Mouse (Mus musculus): ENCODE measurements around the gene Rpl19.

The Rpl19 gene

DNA sequence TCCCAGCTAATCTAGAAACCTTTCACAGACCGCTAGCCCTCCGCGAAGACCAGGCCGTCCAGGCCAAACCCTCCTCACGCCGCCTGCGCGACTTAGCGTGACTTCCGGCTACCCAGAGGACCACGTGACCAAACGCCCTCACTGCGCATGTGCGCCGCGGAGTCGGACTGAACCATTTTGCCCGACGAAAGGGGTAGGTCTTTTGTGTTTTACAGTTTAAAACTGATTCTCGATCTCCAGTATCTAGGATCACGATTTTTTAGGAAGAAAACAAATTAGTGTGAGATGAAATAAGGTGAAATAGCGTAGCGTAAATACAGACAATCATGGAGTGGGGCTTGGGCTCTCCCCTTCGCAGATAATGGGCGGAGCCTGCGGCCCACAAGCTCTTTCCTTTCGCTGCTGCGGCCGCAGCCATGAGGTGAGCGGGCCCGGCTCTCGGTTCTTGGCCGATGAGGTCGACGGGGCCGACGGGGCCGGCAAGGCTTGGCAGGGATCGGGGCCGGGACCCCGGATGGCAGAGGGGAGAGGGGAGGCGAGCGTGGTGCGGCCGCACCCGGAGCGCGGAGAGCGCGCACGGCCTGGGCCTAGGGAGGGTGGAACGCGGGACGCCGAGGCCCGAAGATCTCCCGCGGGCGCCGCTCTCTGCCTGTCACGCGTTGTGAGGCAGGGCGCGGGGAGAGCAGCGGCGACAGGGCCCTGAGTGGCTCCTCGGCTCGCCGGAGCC lies at the start of gene Rpl19:
Gene Rpl19, plus strand, starts transcription at position 141 of the 727 bp plus-strand sequence.
- peak; percentile 99 for DNase-seq (ENCODE audit: extremely low spot score, low read depth, low spot score)

DNA sequence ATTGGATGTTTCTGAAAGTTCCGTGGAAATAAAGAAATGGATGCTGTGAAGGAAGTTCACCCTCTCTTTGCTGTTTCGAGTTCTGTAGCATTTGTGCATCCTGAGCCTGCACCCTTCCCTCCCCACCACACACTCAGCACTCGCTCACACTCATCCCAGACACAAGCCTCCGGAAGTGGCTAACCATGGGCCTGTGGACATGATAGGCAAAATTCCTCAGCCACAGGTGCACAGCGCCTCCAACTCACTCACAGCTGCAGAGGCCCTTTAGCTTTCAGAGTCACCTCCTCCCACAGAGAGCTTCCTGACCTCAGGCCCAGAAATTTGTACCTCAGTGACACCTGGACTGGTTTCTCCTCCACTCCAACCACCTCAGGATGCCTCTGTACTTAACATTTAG lies 48.7 kb upstream of the Rpl19 start:
- no peak for DNase-seq (ENCODE audit: extremely low spot score, low read depth, low spot score)

GRCm38 (mm10) chr11:97978392-97978791 lies 48.1 kb upstream of the Rpl19 start:
- DNase-seq (ENCODE audit: extremely low spot score, low read depth, low spot score), result no peak

DNA sequence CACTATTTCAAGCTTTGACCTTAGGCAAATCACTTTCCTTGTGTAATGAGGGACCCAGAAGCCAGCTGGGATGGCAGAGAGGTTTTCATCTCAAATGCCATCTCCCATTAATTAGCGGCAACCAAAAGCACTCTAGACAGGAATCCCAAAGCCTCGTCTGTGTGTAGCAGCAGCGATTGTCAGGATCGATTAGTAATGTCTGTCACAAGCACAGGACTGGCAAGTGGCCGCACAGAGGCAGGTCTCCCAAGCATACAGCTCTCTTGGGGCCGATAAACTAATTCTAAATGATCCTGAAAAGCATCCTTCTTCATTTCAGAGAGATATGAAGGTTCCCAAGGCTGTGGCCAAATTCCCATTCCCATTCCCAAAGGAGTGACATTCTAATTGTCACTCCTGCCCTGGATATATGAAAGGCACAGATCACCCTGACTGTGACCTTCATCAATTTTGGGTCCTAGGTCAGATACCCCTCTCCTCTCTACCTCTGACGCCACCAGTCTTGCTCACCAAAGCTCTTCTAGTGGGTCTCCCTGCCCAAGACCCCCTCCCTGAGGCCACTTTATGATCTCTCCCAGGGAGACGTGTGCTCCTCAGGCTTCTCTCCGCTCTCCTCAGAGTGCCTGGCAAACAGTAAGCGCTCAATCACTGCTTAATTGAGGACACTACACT lies 46.5 kb upstream of the Rpl19 start:
- no peak for DNase-seq (ENCODE audit: extremely low spot score, low read depth, low spot score)

- DNase-seq (ENCODE audit: extremely low spot score, low read depth, low spot score), result peak; percentile 33
Observed at GRCm38 (mm10) chr11:97980531-97980966, 46.0 kb upstream of the Rpl19 start.

- DNase-seq (ENCODE audit: extremely low spot score, low read depth, low spot score), result no peak
Observed at GRCm38 (mm10) chr11:97982721-97983120, 43.8 kb upstream of the Rpl19 start.

DNA sequence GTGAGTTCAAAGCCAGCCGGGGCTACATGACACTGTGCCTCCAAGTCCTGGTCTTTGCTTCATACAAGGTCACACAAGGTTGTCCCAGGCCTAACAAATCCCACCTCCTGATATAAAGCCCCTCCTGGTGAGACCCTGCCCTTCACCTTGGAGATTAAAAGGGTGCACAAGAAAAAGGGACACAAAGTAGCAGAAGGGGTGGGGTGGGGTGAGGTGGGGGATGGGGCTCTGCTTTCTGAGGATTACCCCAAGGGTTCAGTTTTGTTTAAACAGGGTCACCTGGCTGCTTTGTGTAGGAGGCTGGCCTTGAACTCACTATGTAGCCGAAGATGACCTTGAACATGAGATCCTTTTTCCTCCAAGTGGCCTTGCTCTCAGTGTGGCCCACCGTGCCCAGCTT lies 43.0 kb upstream of the Rpl19 start:
- DNase-seq (ENCODE audit: extremely low spot score, low read depth, low spot score), result no peak

GRCm38 (mm10) chr11:97983983-97984382 lies 42.5 kb upstream of the Rpl19 start:
- DNase-seq (ENCODE audit: extremely low spot score, low read depth, low spot score), result no peak

- DNase-seq (ENCODE audit: extremely low spot score, low read depth, low spot score), result no peak
Observed at GRCm38 (mm10) chr11:97985727-97986677, 40.5 kb upstream of the Rpl19 start, which contains the start of gene Plxdc1. Plxdc1 (minus strand) TSS chr11:97986444.

DNA sequence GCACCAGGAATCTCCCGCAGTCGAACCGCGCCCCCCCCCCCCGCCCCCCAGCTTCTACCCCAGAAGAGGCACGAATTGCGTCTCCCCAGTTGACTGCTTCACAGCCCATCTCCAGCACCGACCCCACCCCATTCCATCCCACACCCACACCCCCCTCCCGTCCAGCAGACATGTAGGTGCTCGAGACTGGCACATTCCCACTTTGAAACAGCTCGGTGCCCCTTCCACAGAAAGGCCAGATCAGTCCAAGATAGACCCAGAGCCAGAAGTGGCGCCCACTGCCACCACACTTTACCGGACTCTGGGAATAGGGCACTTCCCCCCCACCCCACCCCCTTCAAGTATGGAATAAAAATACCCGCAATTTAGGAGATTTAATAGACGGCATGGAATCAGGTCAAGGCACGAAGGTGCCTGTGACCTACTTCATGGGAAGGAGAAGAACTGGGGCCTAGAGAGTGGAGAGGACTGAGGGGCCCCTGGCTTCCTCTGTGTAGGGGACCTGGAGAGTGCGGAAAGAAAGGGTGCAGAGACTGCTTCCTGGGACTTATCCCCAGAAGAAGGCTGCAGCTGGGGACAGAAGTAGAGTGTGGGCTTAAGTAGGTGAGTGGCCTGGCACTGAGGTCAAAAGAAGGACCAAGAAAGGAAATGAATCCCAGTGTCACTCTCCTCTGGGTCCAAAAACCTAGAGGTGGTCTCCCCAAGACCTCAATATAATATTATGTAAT lies 39.6 kb upstream of the Rpl19 start:
- DNase-seq (ENCODE audit: extremely low spot score, low read depth, low spot score), result no peak

DNA sequence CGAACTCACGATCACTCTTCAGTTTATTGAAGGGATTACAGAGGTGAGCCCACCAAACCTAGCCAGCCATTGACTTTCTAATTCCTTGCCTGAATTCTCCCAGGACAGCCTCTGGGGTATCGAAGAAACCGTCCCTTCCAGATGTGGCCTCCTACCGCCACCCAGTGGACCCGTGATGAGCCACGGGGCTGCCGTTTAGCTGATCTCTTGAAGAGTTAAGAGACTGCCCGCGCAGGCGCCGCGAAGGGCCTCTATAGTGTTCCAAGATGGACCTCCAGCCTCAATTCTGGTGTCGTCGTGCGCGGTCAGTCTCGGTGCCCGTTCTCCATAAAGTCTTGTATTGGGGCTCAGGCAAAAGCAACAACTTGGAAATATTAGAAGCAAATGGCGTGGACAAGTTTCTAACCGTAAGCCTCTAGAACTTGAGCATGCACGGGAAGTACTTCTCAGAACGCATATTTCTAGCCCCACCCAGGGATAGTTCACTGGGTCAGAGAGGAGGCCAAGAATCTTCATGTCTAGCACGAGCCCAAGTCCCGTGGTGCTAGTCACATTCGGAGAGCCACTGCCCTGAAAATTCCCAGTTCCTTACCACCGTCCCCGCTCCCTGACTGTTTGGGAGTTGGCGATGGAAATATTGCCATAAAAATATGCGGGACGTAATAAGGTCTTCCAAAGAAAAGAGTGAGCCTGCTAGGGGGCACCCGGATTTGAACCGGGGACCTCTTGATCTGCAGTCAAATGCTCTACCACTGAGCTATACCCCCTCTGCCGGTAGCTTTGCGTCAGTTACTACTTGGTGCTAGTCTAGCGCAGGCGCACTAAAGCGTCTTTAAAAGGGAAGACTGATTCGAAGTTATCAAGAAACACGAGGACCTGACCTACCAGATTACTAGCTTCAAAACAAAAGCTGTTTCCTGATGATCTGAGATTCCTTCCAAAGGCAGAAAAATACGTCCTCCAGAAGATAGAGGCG lies 38.7 kb upstream of the Rpl19 start:
- peak; percentile 92 for DNase-seq (ENCODE audit: extremely low spot score, low read depth, low spot score)

- peak; percentile 93 for DNase-seq (ENCODE audit: extremely low spot score, low read depth, low spot score)
Observed at GRCm38 (mm10) chr11:97988530-97989096, 37.9 kb upstream of the Rpl19 start.

GRCm38 (mm10) chr11:97994539-97995100 lies 31.9 kb upstream of the Rpl19 start:
- DNase-seq (ENCODE audit: extremely low spot score, low read depth, low spot score), result no peak

GRCm38 (mm10) chr11:97995564-97996288 lies 30.8 kb upstream of the Rpl19 start, which contains the start of gene Arl5c:
Arl5c (minus strand) TSS chr11:97996181.
- DNase-seq (ENCODE audit: extremely low spot score, low read depth, low spot score), result no peak

GRCm38 (mm10) chr11:97996691-97997090 lies 29.8 kb upstream of the Rpl19 start:
- no peak for DNase-seq (ENCODE audit: extremely low spot score, low read depth, low spot score)

- no peak for DNase-seq (ENCODE audit: extremely low spot score, low read depth, low spot score)
Observed at GRCm38 (mm10) chr11:97997387-97997960, 29.0 kb upstream of the Rpl19 start.

GRCm38 (mm10) chr11:97998074-97998793 lies 28.3 kb upstream of the Rpl19 start:
- no peak for DNase-seq (ENCODE audit: extremely low spot score, low read depth, low spot score)

All from hindlimb bud, embryonic 11.5 days (tissue).